Mouse (Mus musculus): ENCODE data around the gene Nkx2-2. TPM values are rescaled to one million over a fixed set of nuclear protein-coding genes. Genes with fewer than 3 reads are reported as not detected.

The Nkx2-2 gene
- polyA plus RNA-seq, 1 experiment = not detected

- Histone ChIP-seq H3K27ac (replicated peaks; ENCODE audit: low read depth, low read length) (no peak overlapping the region), H3K4me1 (ENCODE audit: control insufficient read depth, insufficient read depth, insufficient read length, low read length) (no peaks in the 10 kb centered on the region), H3K4me3 (ENCODE audit: insufficient read depth, low read depth, low read length) (no peak overlapping the region)
Measured at GRCm38 (mm10) chr2:147165376-147165775, 28.7 kb downstream of the Nkx2-2 start.

GRCm38 (mm10) chr2:147152543-147152942 is 41.5 kb downstream of the Nkx2-2 start:
- Histone ChIP-seq H3K4me1 (ENCODE audit: control insufficient read depth, insufficient read depth, insufficient read length, low read length) (no peaks in the 10 kb centered on the region), H3K27ac (replicated peaks; ENCODE audit: low read depth, low read length) (no peak overlapping the region), H3K4me3 (ENCODE audit: insufficient read depth, low read depth, low read length) (no peak overlapping the region)

Other genes starting within 250 kb of the Nkx2-2 start
- gene Xrn2, start 181.2 kb downstream of the Nkx2-2 start, polyA plus RNA-seq (2012; ENCODE audit: insufficient read depth, insufficient read length, missing spikeins) = 18.3 and 41.8 TPM in 2 replicates
- gene Nkx2-4, start 108.8 kb downstream of the Nkx2-2 start, polyA plus RNA-seq (2012; ENCODE audit: insufficient read depth, insufficient read length, missing spikeins) = not detected in 2 replicates
- not detected in 2 replicates for gene Pax1, start 167.7 kb upstream of the Nkx2-2 start, polyA plus RNA-seq (2012; ENCODE audit: insufficient read depth, insufficient read length, missing spikeins)